Mouse (Mus musculus) heart, postnatal 0 days (tissue): ENCODE measurements at regions not wholly inside any gene's neighbourhood (a gene's known extent, or its start where the extent isn't known, plus 50 kb on each side); places are given as distances from the start of the nearest gene placed in this dataset.

Experiments used
- ATAC-seq: fragments of 200-750 bp; cut with Nextera tagmentation; 2 replicates; pipeline ENCODE4 v1.8.0; 2017; ENCODE audit warnings: low read depth, moderate number of reproducible peaks, moderate library complexity; ENCODE audit not compliant: insufficient read depth
- DNase-seq: peaks from one replicate; pipeline ENCODE4 v3.0.0-alpha.2; 2016; ENCODE audit warnings: low spot score
- H3K27ac ChIP-seq: fragments of 300-500 bp; sonication (generic); 2 replicates; pipeline ENCODE4 v1.5.1; 2014; ENCODE audit warnings: low read depth, mild to moderate bottlenecking
- H3K27me3 ChIP-seq: fragments of 300-500 bp; sonication (generic); 2 replicates; pipeline ENCODE4 v1.6.1; 2014; ENCODE audit warnings: low read length, mixed read lengths; ENCODE audit not compliant: control insufficient read depth, insufficient read depth
- H3K36me3 ChIP-seq: fragments of 300-500 bp; sonication (generic); replicated peaks from 2 replicates; pipeline ENCODE4 v1.6.1; 2014; ENCODE audit warnings: low read length, mixed read lengths; ENCODE audit not compliant: control insufficient read depth, insufficient read depth
- H3K4me1 ChIP-seq: fragments of 300-500 bp; sonication (generic); 2 replicates; pipeline ENCODE4 v1.6.1; 2014; ENCODE audit warnings: antibody characterized with exemption; ENCODE audit not compliant: control insufficient read depth, insufficient read depth
- H3K4me2 ChIP-seq: fragments of 300-500 bp; sonication (generic); 2 replicates; pipeline ENCODE4 v1.6.1; 2014; ENCODE audit warnings: low read depth, mild to moderate bottlenecking, low read length, moderate library complexity
- H3K4me3 ChIP-seq: fragments of 300-500 bp; sonication (generic); 2 replicates; pipeline ENCODE4 v1.5.1; 2014; ENCODE audit warnings: low read depth, low read length
- H3K9ac ChIP-seq: fragments of 300-500 bp; sonication (generic); replicated peaks from 2 replicates; pipeline ENCODE4 v1.6.1; 2014; ENCODE audit warnings: low read depth, low read length, mixed read lengths
- H3K9me3 ChIP-seq: fragments of 300-500 bp; sonication (generic); replicated peaks from 2 replicates; pipeline ENCODE4 v1.6.1; 2016; ENCODE audit warnings: low read length; ENCODE audit not compliant: control insufficient read depth
- CTCF ChIP-seq: IDR thresholded peaks from 2 replicates; pipeline ENCODE4 v1.5.1; 2016; ENCODE audit warnings: antibody characterized with exemption, control low read depth, low read depth
- EP300 ChIP-seq: IDR thresholded peaks from 2 replicates; pipeline ENCODE4 v1.6.1; 2016; ENCODE audit warnings: antibody characterized with exemption, low read depth
- WGBS: fragments of 180-500 bp; shearing (Covaris S2); extraction: QIAGEN DNeasy Blood & Tissue Kit; methylation state at CpG from one replicate; pipeline ENCODE4 v1.1.7; 2014; 5-methylcytosine and 5-hydroxymethylcytosine counted together

DNA sequence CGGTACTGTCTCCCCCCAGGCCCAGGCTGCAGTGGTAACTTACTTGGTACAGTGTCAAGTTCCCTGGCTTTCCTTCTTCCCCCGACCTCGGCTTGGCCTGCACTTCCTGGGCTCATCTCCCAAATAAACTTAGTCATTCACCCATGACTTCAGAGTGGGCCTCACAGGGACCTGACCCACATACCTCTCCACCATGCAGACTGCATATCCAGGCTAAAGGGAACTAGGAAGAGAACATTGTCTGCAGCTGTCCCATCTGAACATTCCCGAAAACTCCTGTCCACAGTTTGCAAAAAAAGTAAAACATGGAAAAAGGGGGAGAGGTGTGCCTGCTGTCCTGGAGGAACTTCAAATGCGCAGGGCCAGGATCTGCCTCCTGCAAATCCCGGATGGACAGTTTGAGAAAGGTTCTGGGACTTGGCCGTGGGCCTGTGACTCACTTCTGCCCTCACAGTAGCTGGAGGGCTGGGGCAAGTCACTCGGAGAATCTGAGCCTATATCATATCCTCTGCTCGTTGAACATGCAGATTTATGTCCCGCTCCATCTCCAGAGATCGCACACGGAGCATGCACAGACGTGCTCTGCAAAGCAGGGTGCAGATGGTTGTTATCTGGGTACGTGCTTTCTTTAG is 87.9 kb upstream of the Gsc start:
- DNase-seq (no peak), ATAC-seq (no peak)
- Histone ChIP-seq H3K9ac (no peak overlapping the region), H3K9me3 (no peaks in the 10 kb centered on the region), H3K4me2 (no peak overlapping the region), H3K27ac (no peak overlapping the region), H3K4me1 (no peaks in the 10 kb centered on the region), H3K27me3 (0 out of 2 replicates have a peak, but pooled peaks cover 3% of the 10 kb centered on the region), H3K4me3 (no peak overlapping the region), H3K36me3 (no peaks in the 10 kb centered on the region)
- TF ChIP-seq EP300 (no peak), CTCF (no peak)
- WGBS = 43% methylated on average over 14 of the region's 14 CpGs

DNA sequence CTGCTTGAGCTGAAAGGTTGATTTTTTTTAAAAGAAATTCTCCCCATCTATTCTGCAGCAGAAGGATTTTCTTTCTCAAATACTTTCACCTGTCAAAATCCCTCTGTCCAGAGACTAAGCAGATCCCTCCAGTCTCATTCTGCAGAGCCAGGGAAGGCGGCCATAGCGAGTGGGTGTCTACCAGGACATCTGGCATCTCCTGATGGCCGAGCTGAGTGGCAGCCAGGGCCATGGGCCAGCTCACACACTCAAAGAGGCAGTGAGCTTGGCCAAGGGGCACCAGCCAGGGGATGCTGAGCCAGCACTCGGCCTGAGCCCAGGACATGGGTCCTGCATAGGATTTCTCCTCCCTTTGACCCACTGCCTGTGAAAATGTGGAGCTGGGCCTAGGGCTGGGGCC is 84.6 kb upstream of the Gsc start:
- Histone ChIP-seq H3K4me2 (no peak overlapping the region), H3K27ac (no peak overlapping the region), H3K9ac (no peak overlapping the region), H3K4me3 (no peak overlapping the region), H3K27me3 (0 out of 2 replicates have a peak, but pooled peaks cover 11% of the 10 kb centered on the region), H3K9me3 (no peaks in the 10 kb centered on the region), H3K4me1 (0 out of 2 replicates have a peak, but pooled peaks cover 7% of the 10 kb centered on the region), H3K36me3 (no peaks in the 10 kb centered on the region)
- TF ChIP-seq EP300 (no peak), CTCF (no peak)
- ATAC-seq (peak; percentile 43), DNase-seq (no peak)
- 28% methylated on average over 4 of the region's 4 CpGs for WGBS

DNA sequence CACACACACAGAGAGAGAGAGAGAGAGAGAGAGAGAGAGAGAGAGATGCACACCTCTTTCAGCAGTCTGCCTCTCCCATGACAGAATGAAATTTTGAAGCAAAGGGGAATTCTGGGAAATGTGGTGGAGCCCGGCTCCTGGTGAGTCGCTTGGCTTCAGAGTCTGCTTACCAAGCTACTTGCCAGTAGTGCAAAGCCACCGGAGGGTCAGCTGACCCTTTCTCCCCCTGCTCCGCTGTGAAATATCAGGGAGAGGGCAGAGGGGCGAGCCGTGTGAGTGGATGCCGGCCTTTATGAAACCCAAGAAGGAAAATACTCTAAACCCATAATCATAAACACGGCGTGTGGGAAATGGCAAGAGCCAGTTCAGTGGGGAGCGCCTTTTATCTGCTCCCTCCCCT is 84.2 kb upstream of the Gsc start:
- H3K4me3 ChIP-seq = no peak overlapping the region
- no peak for TF ChIP-seq EP300
- TF ChIP-seq CTCF = no peak
- H3K36me3 ChIP-seq = no peaks in the 10 kb centered on the region
- ATAC-seq = no peak
- 79% methylated on average over 10 of the region's 10 CpGs for WGBS
- no peak overlapping the region for H3K4me2 ChIP-seq
- 0 out of 2 replicates have a peak, but pooled peaks cover 7% of the 10 kb centered on the region for H3K4me1 ChIP-seq
- no peak overlapping the region for H3K9ac ChIP-seq
- no peak for DNase-seq
- H3K27ac ChIP-seq = no peak overlapping the region
- 0 out of 2 replicates have a peak, but pooled peaks cover 11% of the 10 kb centered on the region for H3K27me3 ChIP-seq
- no peaks in the 10 kb centered on the region for H3K9me3 ChIP-seq

DNA sequence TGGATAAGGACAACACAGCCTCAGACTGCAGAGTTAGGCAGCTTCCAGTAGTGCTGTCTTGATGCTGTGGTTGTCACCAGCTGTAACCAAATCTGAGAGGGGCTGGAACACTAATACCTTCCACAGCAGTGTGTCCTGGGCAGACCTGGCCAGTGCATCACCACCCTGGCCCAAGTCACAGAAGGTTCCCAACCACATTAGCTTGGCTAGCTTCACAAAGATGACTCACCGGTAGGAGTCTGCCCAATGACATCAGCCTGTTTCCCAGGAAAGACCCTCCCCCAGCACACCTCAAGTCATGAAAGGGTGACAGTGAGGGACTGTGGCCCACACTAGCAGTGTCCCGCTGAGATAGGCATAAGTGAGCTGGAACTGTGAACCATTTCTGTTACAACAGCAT is 75.5 kb upstream of the Gsc start:
- WGBS = 68% methylated on average over 2 of the region's 2 CpGs
- ATAC-seq = no peak

DNA sequence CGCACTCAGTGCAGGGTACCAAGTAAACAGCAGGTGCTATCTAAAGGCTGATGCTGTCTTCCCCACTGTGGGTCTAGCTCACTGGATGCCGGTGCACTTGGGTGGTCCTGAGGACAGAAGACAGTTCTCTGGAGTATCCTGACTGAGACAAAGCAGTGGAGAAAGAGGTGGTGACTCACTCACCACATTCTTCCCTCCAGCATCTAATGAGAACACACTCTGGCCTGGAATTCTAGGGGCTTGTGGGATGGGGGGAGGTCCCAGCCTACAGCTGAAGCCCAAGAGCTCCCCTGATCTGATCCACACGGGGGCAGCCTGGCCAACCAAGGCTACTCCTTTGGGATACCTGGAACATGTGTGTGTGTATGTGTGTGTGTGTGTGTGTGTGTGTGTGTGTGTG is 74.4 kb upstream of the Gsc start:
- no peaks in the 10 kb centered on the region for H3K9me3 ChIP-seq
- H3K4me1 ChIP-seq = no peaks in the 10 kb centered on the region
- H3K4me3 ChIP-seq = no peak overlapping the region
- no peak overlapping the region for H3K9ac ChIP-seq
- H3K4me2 ChIP-seq = no peak overlapping the region
- TF ChIP-seq EP300 (no peak), CTCF (no peak)
- H3K27me3 ChIP-seq = no peaks in the 10 kb centered on the region
- no peak for ATAC-seq
- no peak for DNase-seq
- no peaks in the 10 kb centered on the region for H3K36me3 ChIP-seq
- WGBS = 64% methylated on average over 3 of the region's 3 CpGs
- no peak overlapping the region for H3K27ac ChIP-seq

More for the DNA sequence above, 75.5 kb upstream of the Gsc start:
- DNase-seq = no peak
- Histone ChIP-seq H3K4me3 (no peak overlapping the region), H3K36me3 (no peaks in the 10 kb centered on the region), H3K4me1 (no peaks in the 10 kb centered on the region), H3K4me2 (no peak overlapping the region), H3K9me3 (no peaks in the 10 kb centered on the region), H3K27ac (no peak overlapping the region), H3K9ac (no peak overlapping the region), H3K27me3 (no peaks in the 10 kb centered on the region)
- TF ChIP-seq CTCF = no peak
- TF ChIP-seq EP300 = no peak
